Mouse (Mus musculus) heart, embryonic 10.5 days (tissue): ENCODE data around the gene Vasp. TPM values are rescaled to one million over a fixed set of nuclear protein-coding genes. Genes with fewer than 3 reads are reported as not detected.

ENCODE experiments used
- DNase-seq: peaks from one replicate; pipeline ENCODE4 v3.0.0-alpha.2; 2017; ENCODE audit warnings: low spot score
- H3K27ac ChIP-seq: fragments of 300-500 bp; sonication (generic); 2 replicates; pipeline ENCODE4 v1.5.1; 2016; ENCODE audit warnings: mild to moderate bottlenecking
- H3K27me3 ChIP-seq: fragments of 300-500 bp; sonication (generic); 2 replicates; pipeline ENCODE4 v1.6.1; 2016; ENCODE audit warnings: mild to moderate bottlenecking; ENCODE audit not compliant: poor library complexity, insufficient read depth, severe bottlenecking
- H3K36me3 ChIP-seq: fragments of 300-500 bp; sonication (generic); 2 replicates; pipeline ENCODE4 v1.6.1; 2016; ENCODE audit warnings: mild to moderate bottlenecking, moderate library complexity
- H3K4me1 ChIP-seq: fragments of 300-500 bp; sonication (generic); 2 replicates; pipeline ENCODE4 v1.6.1; 2016; ENCODE audit warnings: mild to moderate bottlenecking
- H3K4me3 ChIP-seq: fragments of 300-500 bp; sonication (generic); 2 replicates; pipeline ENCODE4 v1.5.1; 2016; ENCODE audit warnings: mild to moderate bottlenecking, moderate library complexity
- H3K9me3 ChIP-seq: fragments of 300-500 bp; sonication (generic); 2 replicates; pipeline ENCODE4 v1.6.1; 2016; ENCODE audit warnings: mild to moderate bottlenecking, moderate library complexity
- WGBS: fragments of 180-500 bp; shearing (Covaris S2); methylation state at CpG from one replicate; pipeline ENCODE4 v1.1.7; 2016; 5-methylcytosine and 5-hydroxymethylcytosine counted together
- polyA plus RNA-seq: library from polyadenylated mRNA; unstranded; fragments of >200 nt; fragmentation: Nextera tagmentation; extraction: Ambion mirVana; gene quantifications from 2 replicates; pipeline ENCODE4 v1.2.1, GENCODE M21; 2016

Gene Vasp
- polyA plus RNA-seq, 1 experiment from 2014 or later: 99.0 TPM

DNA sequence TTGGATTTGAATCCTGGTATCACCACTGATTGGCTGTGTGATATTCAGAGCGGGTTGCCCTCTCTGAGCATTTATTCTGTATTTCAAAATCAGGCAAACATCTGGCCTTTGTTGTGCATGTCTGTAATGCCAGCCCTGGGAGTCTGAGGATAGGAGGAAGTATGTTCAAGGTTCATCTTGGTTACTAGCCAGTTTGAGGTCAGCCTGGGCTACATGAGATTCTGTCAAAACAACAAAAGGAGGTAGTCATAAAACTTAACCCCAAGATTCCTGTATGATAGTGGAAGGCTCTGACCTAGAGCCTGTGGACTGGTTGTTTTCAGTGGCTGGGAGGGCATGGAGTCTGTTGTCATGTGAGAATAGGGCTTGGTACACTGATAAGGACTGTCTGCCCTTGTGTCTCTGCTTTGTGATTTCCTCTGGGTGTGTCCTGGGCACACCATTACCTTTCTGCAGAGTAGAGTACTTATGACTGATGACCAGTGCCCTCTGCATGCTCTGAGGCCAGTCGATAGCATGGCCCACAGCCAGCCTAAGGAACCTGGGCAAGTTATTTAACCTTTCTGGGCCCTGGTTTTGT, 36.4 kb downstream of the Vasp start:
- H3K36me3 ChIP-seq: peaks cover 30% of the 10 kb centered on the region
- H3K4me1 ChIP-seq: peaks cover 48% of the 10 kb centered on the region
- H3K27me3 ChIP-seq: no peaks in the 10 kb centered on the region
- 86% methylated on average over 2 of the region's 2 CpGs for WGBS
- no peak overlapping the region for H3K27ac ChIP-seq
- no peak for DNase-seq
- no peak overlapping the region for H3K4me3 ChIP-seq
- no peaks in the 10 kb centered on the region for H3K9me3 ChIP-seq

DNA sequence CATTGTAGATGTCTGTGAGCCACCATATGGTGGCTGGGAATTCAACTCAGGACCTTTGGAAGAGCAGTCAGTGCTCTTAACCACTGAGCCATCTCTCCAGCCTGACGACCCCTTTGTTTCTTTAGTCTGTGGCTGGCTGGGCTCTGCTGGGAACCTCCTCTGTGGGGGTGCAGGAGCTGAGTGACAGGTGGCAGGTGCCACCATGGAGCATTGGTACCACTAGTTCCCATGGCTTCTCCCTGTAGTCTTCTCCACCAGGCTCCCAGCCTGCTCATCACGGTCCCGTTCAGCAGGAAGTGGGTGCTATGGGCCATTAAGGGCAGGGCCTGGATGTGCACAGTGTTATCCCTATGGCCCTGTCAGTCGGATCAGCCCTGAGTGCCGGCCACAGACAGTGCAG, 37.0 kb downstream of the Vasp start:
- Histone ChIP-seq H3K4me3 (no peak overlapping the region), H3K9me3 (no peaks in the 10 kb centered on the region), H3K27me3 (no peaks in the 10 kb centered on the region), H3K4me1 (peaks cover 49% of the 10 kb centered on the region), H3K36me3 (peaks cover 30% of the 10 kb centered on the region), H3K27ac (no peak overlapping the region)
- WGBS: 81% methylated on average over 5 of the region's 5 CpGs
- DNase-seq: no peak

DNA sequence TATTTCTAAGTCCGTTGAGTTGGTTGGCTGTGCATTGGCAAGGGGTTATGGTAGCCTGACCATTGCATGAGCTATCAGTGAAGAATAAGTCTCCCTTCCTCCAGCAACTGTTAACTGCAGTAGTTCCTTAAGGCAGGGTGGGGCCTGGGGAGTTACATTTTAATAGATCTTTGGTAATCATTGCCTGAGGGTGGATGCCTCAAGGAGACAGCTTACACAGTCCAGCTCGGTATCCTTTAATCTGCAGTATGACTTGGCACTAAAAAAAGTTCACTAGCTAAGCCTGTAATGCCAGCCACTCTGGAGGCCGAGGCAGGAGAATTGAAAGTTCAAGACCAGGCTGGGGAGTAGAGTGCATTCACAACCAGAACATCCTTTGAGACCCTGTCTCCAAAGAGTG, 39.8 kb downstream of the Vasp start:
- DNase-seq: no peak
- H3K4me3 ChIP-seq: no peak overlapping the region
- no peak overlapping the region for H3K27ac ChIP-seq
- no peaks in the 10 kb centered on the region for H3K9me3 ChIP-seq
- peaks cover 37% of the 10 kb centered on the region for H3K4me1 ChIP-seq
- no peaks in the 10 kb centered on the region for H3K27me3 ChIP-seq
- WGBS: 91% methylated on average over 3 of the region's 3 CpGs
- H3K36me3 ChIP-seq: peaks cover 30% of the 10 kb centered on the region

DNA sequence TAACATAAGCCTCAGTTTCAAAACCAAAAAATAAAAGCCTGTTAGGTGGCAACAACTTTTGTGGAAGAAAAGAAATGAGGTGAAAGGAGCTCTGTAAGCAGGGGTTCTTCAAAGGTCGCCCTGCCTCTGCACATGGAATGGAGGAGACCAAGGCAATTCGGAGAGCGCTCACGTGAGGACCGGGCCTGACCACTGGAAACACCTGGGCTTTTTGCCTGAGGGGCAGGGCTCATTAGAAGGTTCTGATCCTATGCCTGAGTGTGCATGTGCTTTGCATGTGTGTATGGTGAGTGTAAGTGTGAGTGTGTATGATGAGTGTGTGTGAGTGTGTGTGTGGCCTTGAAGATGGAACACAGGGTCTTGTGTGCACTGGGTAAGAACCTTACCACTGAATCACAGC, 40.7 kb downstream of the Vasp start:
- Histone ChIP-seq H3K27me3 (no peaks in the 10 kb centered on the region), H3K9me3 (no peaks in the 10 kb centered on the region), H3K36me3 (peaks cover 31% of the 10 kb centered on the region), H3K27ac (no peak overlapping the region), H3K4me3 (no peak overlapping the region), H3K4me1 (peaks cover 31% of the 10 kb centered on the region)
- no peak for DNase-seq
- WGBS: 92% methylated on average over 5 of the region's 5 CpGs

DNA sequence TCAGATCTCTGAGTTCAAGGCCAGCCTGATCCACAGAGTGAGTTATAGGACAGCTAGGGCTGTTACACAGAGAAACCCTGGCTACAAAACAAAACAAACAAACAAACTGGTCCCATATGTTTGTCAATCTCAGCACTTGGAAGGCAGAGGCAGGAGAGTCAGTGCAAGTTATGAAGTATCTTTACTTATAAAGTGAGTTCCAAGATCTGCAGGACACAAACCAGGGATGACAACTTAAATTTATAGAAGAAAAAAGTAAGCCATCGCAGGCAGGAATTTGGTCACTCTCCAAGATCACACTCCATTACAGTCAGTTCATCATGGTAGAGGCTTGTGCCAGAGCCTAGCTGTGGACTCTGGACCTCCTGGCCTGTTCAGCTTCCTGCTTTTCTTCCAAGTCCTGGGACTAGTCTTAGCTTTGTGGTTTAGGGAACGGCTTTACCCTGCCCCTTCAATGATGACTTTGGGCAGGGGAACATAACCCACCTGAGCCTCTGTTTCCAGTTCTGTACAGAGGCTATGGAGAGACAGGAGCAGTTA, 41.5 kb downstream of the Vasp start:
- Histone ChIP-seq H3K27ac (0 out of 2 replicates have a peak overlapping the region, but pooled peaks have one; percentile 16), H3K9me3 (no peaks in the 10 kb centered on the region), H3K4me3 (no peak overlapping the region; the same call in 1 of the 2 replicates), H3K36me3 (peaks cover 38% of the 10 kb centered on the region), H3K27me3 (no peaks in the 10 kb centered on the region), H3K4me1 (peaks cover 26% of the 10 kb centered on the region)
- WGBS: 93% methylated on average over 2 of the region's 2 CpGs
- DNase-seq: no peak

DNA sequence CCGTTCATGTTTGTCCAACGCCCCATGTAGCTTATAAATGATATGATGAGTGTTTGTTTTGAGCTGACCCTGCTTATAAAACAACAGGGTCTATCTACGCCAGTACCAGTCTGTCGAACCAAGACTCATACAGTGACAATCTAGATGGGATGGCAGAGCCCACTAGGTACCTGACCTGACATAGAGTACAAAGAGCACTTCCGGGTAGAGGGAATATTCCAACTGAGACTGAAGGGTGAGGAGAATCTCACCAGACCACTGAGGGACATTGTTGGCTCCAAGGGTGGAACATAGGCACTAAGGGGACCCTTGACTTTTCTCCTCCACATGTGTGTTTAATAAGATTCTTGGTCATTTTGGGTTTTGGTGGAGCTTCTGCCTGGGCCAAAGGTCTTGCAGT, 42.2 kb downstream of the Vasp start:
- Histone ChIP-seq H3K4me1 (peaks cover 20% of the 10 kb centered on the region), H3K9me3 (no peaks in the 10 kb centered on the region), H3K4me3 (peak overlapping the region; percentile 75), H3K36me3 (peaks cover 43% of the 10 kb centered on the region), H3K27me3 (no peaks in the 10 kb centered on the region), H3K27ac (peak overlapping the region; percentile 96)
- WGBS: 47% methylated on average over 5 of the region's 5 CpGs
- DNase-seq: no peak

DNA sequence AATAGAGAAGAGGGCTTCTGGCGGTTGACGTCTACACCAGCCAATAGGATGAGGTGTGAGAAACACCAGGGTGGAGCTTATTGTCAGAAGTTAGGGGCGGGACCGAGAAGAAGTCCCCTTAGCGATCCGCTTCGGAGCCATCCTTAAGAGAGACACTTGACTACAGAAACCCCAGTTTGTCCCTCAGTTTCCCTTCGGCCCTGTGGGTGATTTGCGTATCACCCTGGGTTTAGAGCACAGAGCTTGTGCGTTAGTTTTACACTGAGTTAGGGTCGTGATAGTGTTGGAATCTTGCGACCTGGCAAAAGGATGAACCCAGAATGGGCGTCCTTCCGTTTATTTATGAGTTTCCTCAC, 42.8 kb downstream of the Vasp start:
- peak overlapping the region; percentile 96 for H3K27ac ChIP-seq
- peaks cover 39% of the 10 kb centered on the region for H3K36me3 ChIP-seq
- no peak for DNase-seq
- 0% methylated on average over 14 of the region's 14 CpGs for WGBS
- peak overlapping the region; percentile 75 for H3K4me3 ChIP-seq
- H3K9me3 ChIP-seq: no peaks in the 10 kb centered on the region
- no peaks in the 10 kb centered on the region for H3K27me3 ChIP-seq
- H3K4me1 ChIP-seq: peaks cover 20% of the 10 kb centered on the region

DNA sequence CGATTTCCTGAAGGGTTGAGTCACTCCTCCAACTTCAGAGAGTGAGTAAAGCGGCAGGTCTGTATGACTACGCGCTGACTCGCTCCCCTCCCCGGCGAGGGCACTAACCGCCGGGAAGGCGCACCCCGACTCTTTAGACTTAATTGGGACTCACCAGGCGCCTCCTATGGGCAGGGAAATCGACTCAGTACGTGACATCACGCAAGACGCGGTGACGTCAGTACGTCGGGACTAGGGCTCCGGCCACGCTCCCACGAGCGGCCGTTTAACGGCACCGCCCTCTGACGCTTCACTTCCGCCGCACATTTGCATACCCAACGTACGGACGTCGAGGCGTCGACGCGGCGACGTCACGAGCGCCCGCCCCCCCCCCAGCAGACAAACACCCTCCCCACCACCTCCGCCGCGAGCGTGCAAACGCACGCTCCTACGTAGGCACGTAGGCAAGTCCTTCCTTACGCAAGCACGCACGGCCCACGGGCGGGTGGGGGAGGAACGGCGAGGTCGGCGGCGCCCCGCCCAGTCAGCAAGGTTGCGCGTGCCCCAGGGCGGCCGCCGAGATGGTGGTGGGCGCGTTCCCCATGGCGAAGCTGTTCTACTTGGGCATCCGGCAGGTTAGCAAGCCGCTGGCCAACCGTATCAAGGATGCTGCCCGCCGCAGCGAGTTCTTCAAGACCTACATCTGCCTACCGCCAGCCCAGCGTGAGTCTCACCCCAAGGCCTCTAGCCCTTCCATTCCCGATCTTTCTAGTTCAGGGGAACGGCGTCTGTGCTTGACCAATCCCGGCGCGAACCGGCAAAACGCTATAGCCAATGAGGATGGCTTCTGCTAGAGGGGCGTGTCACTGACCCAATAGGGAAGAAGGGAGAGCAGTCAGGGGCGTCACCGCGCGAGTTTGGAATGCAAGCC, 43.5 kb downstream of the Vasp start, which contains the start of gene Opa3:
TSS of gene Opa3 (plus strand) at position 452 of the 910 bp plus-strand sequence.
- Histone ChIP-seq H3K36me3 (peaks cover 37% of the 10 kb centered on the region), H3K27me3 (no peaks in the 10 kb centered on the region), H3K27ac (peak within 1 kb of the TSS; percentile 96), H3K4me1 (peaks cover 20% of the 10 kb centered on the region), H3K4me3 (peak within 1 kb of the TSS; percentile 75), H3K9me3 (no peaks in the 10 kb centered on the region)
- WGBS: under 1% methylated on average over 91 of the region's 91 CpGs
- peak; percentile 100 for DNase-seq

DNA sequence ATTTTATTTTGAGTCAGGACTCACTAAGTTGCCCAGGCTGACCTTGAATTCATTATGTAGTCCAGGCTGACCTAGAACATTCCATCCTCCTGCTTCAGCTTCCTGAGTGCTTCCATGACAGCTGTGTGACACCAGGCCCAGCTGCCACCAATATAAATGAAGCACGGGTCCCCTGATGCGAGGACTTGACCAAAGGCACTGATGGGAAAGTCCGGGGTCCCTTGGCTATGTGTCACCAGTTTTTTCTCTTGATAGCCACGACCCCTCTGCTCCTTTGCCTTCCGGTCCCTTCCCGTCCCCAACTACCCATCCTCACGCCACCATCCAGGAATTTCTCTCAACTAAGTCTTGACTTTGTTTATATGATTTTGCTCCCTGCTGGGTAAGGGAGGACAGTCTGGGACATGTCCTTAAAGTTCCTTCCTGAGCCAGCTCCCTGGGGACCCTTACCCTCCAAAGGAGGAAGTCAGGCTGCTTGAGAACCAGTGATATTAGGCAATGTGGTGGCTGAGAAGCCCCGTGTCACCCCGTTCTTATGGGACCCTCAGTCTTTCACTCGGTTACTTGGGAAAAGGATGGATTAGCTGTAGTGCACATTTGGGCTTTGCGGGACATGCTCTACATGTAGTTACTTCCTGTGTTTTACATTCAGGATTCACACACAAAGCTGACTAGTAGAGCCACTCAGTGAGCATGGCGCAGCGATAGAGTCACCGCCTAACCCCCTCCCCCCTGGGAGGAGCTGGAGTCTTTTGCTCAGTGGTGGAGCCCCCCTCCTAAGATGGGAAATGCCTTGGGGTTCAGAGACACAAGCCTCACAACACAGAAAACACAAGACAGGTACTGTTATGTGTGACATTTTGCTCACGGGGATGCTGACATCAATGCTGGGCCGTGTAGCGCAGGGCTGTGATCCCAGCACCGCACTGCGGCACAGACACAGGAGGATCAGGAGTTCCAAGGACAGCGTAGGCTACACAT, 44.5 kb downstream of the Vasp start:
- DNase-seq: peak; percentile 82
- WGBS: 13% methylated on average over 20 of the region's 20 CpGs
- H3K27ac ChIP-seq: peak overlapping the region; percentile 96
- no peaks in the 10 kb centered on the region for H3K27me3 ChIP-seq
- peaks cover 32% of the 10 kb centered on the region for H3K36me3 ChIP-seq
- peak overlapping the region; percentile 75 for H3K4me3 ChIP-seq
- H3K4me1 ChIP-seq: peaks cover 20% of the 10 kb centered on the region
- H3K9me3 ChIP-seq: no peaks in the 10 kb centered on the region

DNA sequence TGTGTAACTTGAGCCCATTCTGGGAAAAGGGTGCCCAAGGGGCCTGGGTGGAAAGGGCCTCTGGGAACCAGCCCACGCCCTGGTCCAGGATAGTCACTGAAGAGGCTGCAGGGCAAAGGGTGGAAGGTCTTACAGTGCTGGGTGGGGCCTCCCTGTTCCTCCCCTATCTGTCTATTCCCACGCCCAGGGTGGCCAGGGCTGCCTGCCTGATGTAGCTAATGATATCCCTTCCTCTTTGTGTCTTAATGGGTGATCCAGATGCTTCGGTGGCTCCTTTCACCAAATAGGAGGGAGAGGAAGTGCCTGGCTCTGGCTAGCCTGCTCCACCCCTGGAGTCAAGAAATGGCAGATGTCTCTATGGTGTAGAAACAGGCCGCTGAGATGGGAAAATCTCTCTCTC, 46.7 kb downstream of the Vasp start:
- peak; percentile 87 for DNase-seq
- H3K27me3 ChIP-seq: no peaks in the 10 kb centered on the region
- H3K36me3 ChIP-seq: peaks cover 18% of the 10 kb centered on the region
- H3K27ac ChIP-seq: no peak overlapping the region
- 69% methylated on average over 4 of the region's 4 CpGs for WGBS
- 0 out of 2 replicates have a peak overlapping the region, but pooled peaks have one; percentile 5 for H3K4me3 ChIP-seq
- H3K4me1 ChIP-seq: peaks cover 13% of the 10 kb centered on the region
- H3K9me3 ChIP-seq: no peaks in the 10 kb centered on the region

DNA sequence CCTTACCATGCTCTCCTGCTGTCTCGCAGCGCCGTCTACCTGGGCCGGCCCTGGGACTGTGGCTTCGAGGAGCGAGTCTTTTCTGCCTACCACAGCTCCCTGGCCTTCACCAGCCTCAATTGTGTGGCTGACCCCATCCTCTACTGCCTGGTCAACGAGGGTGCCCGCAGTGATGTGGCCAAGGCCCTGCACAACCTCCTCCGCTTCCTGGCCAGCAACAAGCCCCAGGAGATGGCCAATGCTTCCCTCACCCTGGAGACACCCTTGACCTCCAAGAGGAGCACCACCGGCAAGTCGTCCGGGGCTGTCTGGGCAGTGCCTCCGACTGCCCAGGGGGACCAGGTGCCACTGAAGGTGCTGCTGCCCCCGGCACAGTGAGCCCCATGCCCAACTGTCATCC, 48.7 kb downstream of the Vasp start:
- Histone ChIP-seq H3K27me3 (no peaks in the 10 kb centered on the region), H3K4me3 (no peak overlapping the region), H3K9me3 (no peaks in the 10 kb centered on the region), H3K36me3 (peaks cover 18% of the 10 kb centered on the region), H3K27ac (no peak overlapping the region), H3K4me1 (peaks cover 13% of the 10 kb centered on the region; the same call in 1 of the 2 replicates)
- DNase-seq: no peak
- WGBS: 83% methylated on average over 14 of the region's 14 CpGs

DNA sequence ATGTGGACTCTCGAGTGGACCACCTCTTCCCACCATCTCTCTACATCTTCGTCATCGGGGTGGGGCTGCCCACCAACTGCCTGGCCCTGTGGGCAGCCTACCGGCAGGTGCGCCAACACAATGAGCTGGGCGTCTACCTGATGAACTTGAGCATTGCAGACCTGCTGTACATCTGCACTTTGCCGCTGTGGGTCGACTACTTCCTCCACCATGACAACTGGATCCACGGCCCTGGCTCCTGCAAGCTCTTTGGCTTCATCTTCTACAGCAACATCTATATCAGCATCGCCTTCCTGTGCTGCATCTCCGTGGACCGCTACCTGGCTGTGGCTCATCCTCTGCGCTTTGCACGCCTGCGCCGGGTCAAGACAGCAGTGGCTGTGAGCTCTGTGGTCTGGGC, 49.4 kb downstream of the Vasp start:
- Histone ChIP-seq H3K4me3 (no peak overlapping the region), H3K4me1 (peaks cover 16% of the 10 kb centered on the region; the same call in 1 of the 2 replicates), H3K27ac (no peak overlapping the region), H3K36me3 (peaks cover 18% of the 10 kb centered on the region), H3K9me3 (no peaks in the 10 kb centered on the region), H3K27me3 (no peaks in the 10 kb centered on the region)
- 93% methylated on average over 16 of the region's 16 CpGs for WGBS
- DNase-seq: no peak
